Mouse (Mus musculus) gastrocnemius, adult 2 months (tissue): ENCODE measurements around the gene Ppp1r3c. TPM values are rescaled to one million over a fixed set of nuclear protein-coding genes. Genes with fewer than 3 reads are reported as not detected.
"Not testable (repeated sequence)": the region's sequence is repeated elsewhere in the genome, so short reads cannot be mapped to it uniquely, and the experiment has no call there.

Experiments
- DNase-seq: peaks from one replicate; pipeline ENCODE4 v3.0.0; 2022
- H3K27ac ChIP-seq: fragments of 200-600 bp; 2 replicates; pipeline ENCODE4 v1.8.1; 2022; ENCODE audit warnings: mild to moderate bottlenecking
- H3K4me3 ChIP-seq: fragments of 200-600 bp; 2 replicates; pipeline ENCODE4 v1.8.1; 2022; ENCODE audit warnings: mild to moderate bottlenecking, moderate library complexity
- CTCF ChIP-seq: fragments of 200-600 bp; IDR thresholded peaks from 2 replicates; pipeline ENCODE4 v1.8.1; 2022; ENCODE audit warnings: antibody characterized with exemption, mild to moderate bottlenecking, moderate library complexity
- intact Hi-C: fragments of 180-260 bp; cut with DNase I; formaldehyde crosslinking; loops from one replicate; pipeline ENCODE4 v1.15.1; 2025
- total RNA-seq, 2 experiments: library from RNA; stranded (reverse); gene quantifications; 2 replicates each; pipeline ENCODE4 v1.2.3; 2021

The Ppp1r3c gene
- total RNA-seq, 2 experiments from 2014 or later: 675 to 775 TPM

GRCm38 (mm10) chr19:36738009-36738408, 1.6 kb upstream of the Ppp1r3c start:
- DNase-seq: no peak
- peak; percentile 34; the same call in 1 of the 2 replicates for TF ChIP-seq CTCF
- Histone ChIP-seq H3K4me3 (no peak overlapping the region), H3K27ac (peak overlapping the region; percentile 92; the same call in 1 of the 2 replicates)
- intact Hi-C loops: loop anchor here (5.0 kb wide), 1 partner anchor 131 kb away; no protein-coding TSS in a partner anchor

- TF ChIP-seq CTCF: no peak
- intact Hi-C loops: loop anchor here (2.0 to 5.0 kb wide), 2 partner anchors 38 to 130 kb away; no protein-coding TSS in a partner anchor
- H3K4me3 ChIP-seq: peak overlapping the region; percentile 75
- no peak for DNase-seq
- peak overlapping the region; percentile 92 for H3K27ac ChIP-seq
Observed at GRCm38 (mm10) chr19:36737087-36737486, 634 bp upstream of the Ppp1r3c start.

- peak; percentile 46; the same call in 1 of the 2 replicates for TF ChIP-seq CTCF
- H3K4me3 ChIP-seq: peak overlapping the region; percentile 75
- H3K27ac ChIP-seq: peak overlapping the region; percentile 92
- DNase-seq: peak; percentile 70
- intact Hi-C loops: loop anchor here (5.0 kb wide), 1 partner anchor 127 kb away; no protein-coding TSS in a partner anchor
Observed at GRCm38 (mm10) chr19:36734308-36735038, 2.0 kb downstream of the Ppp1r3c start.

- Histone ChIP-seq H3K27ac (peak overlapping the region; percentile 92), H3K4me3 (peak overlapping the region; percentile 75)
- no peak for TF ChIP-seq CTCF
- DNase-seq: peak; percentile 22
- intact Hi-C loops: no loop called here
Observed at GRCm38 (mm10) chr19:36733191-36733943, 3.1 kb downstream of the Ppp1r3c start.

- peak; percentile 93 for DNase-seq
- peak overlapping the region; percentile 75 for H3K4me3 ChIP-seq
- intact Hi-C loops: loop anchor here (1.0 kb wide), 1 partner anchor 44 kb away; no protein-coding TSS in a partner anchor
- H3K27ac ChIP-seq: peak overlapping the region; percentile 92
- no peak for TF ChIP-seq CTCF
Observed at GRCm38 (mm10) chr19:36731310-36731709, 5.1 kb downstream of the Ppp1r3c start.

GRCm38 (mm10) chr19:36730414-36730813, 6.0 kb downstream of the Ppp1r3c start:
- peak; percentile 65 for DNase-seq
- H3K27ac ChIP-seq: peak overlapping the region; percentile 92
- H3K4me3 ChIP-seq, intact Hi-C loops: not testable (repeated sequence)

- intact Hi-C loops: no loop called here
- Histone ChIP-seq H3K4me3 (no peak overlapping the region), H3K27ac (peak overlapping the region; percentile 58)
- no peak for TF ChIP-seq CTCF
- DNase-seq: peak; percentile 34
Observed at GRCm38 (mm10) chr19:36728741-36729460, 7.6 kb downstream of the Ppp1r3c start.

GRCm38 (mm10) chr19:36724970-36725369, 11.5 kb downstream of the Ppp1r3c start:
- intact Hi-C loops: no loop called here
- H3K4me3 ChIP-seq: no peak overlapping the region
- no peak for DNase-seq
- no peak for TF ChIP-seq CTCF
- no peak overlapping the region for H3K27ac ChIP-seq

- intact Hi-C loops: no loop called here
- Histone ChIP-seq H3K27ac (no peak overlapping the region), H3K4me3 (no peak overlapping the region)
- no peak for DNase-seq
- no peak for TF ChIP-seq CTCF
Observed at GRCm38 (mm10) chr19:36721139-36721538, 15.3 kb downstream of the Ppp1r3c start.

- Histone ChIP-seq H3K4me3 (no peak overlapping the region), H3K27ac (no peak overlapping the region)
- intact Hi-C loops: no loop called here
- no peak for TF ChIP-seq CTCF
- no peak for DNase-seq
Observed at GRCm38 (mm10) chr19:36716221-36716620, 20.2 kb downstream of the Ppp1r3c start.

- no peak overlapping the region for H3K27ac ChIP-seq
- TF ChIP-seq CTCF: no peak
- DNase-seq: no peak
- intact Hi-C loops: no loop called here
- H3K4me3 ChIP-seq: no peak overlapping the region
Observed at GRCm38 (mm10) chr19:36715591-36715990, 20.9 kb downstream of the Ppp1r3c start.

- no peak for DNase-seq
- Histone ChIP-seq H3K27ac (no peak overlapping the region), H3K4me3 (no peak overlapping the region)
- intact Hi-C loops: no loop called here
- no peak for TF ChIP-seq CTCF
Observed at GRCm38 (mm10) chr19:36714492-36714891, 22.0 kb downstream of the Ppp1r3c start.

GRCm38 (mm10) chr19:36713092-36713491, 23.4 kb downstream of the Ppp1r3c start:
- no peak for TF ChIP-seq CTCF
- H3K27ac ChIP-seq: no peak overlapping the region
- intact Hi-C loops: no loop called here
- H3K4me3 ChIP-seq: no peak overlapping the region
- peak; percentile 45 for DNase-seq
